Mouse (Mus musculus): ENCODE data around the gene Fgfbp1. TPM values are rescaled to one million over a fixed set of nuclear protein-coding genes. Genes with fewer than 3 reads are reported as not detected.

The Fgfbp1 gene
- total RNA-seq, 4 experiments from 2014 or later, result 3.0 to 7.8 (median 5.4) TPM

Other genes with a start within 250 kb of the Fgfbp1 start
- gene Bst1, start 162.9 kb downstream of the Fgfbp1 start, total RNA-seq (2022), result not detected
- gene Fbxl5, start 160.1 kb downstream of the Fgfbp1 start, total RNA-seq (2022), result 10 to 100 TPM; 33.6 to 43.3 (median 38.1) TPM
- gene Cd38, start 113.2 kb downstream of the Fgfbp1 start, total RNA-seq (2022), result 1 to 10 TPM; 1.1 to 2.5 (median 1.8) TPM
- 1 to 10 TPM; 5.2 to 6.5 (median 5.5) TPM for gene Gm7879, start 68.6 kb downstream of the Fgfbp1 start, total RNA-seq (2022)
- gene Prom1, start 120.3 kb upstream of the Fgfbp1 start, total RNA-seq (2022), result 10 to 100 TPM in 1 of 4 experiments, 1 to 10 TPM in 3; 7.7 to 11.6 (median 9.6) TPM
- gene Tapt1, start 244.8 kb upstream of the Fgfbp1 start, total RNA-seq (2022), result 10 to 100 TPM; 38.3 to 45.8 (median 41.1) TPM